ENCODE assay signal across 9 mouse cellular contexts in genomic region chr7:28290638-28291590, GRCm38 (mm10). TPM values are rescaled to one million over a fixed set of nuclear protein-coding genes. Genes with fewer than 3 reads are reported as not detected.
DNase-seq lines count a peak whose midpoint lies in the region; ATAC-seq and TF ChIP-seq lines count a peak whose summit lies in the region.
"Had no signal": no experiment of that assay in that cellular context is flagged by ENCODE, and none has a peak within 500 bp of the region (broad histone marks: within the 10 kb centered on the region; RNA-seq: fewer than 3 reads in every experiment).

Gene Selenov (minus strand): TSS chr7:28291186.

- peak; percentile 76 for DNase-seq in kidney, postnatal 0 days (ENCODE audit: low spot score)
- no peak for DNase-seq in kidney, adult 2 months
- peak; percentile 79 for DNase-seq in brain, adult 2 months (ENCODE audit: low read depth, low spot score)
- peak; percentile 55 for DNase-seq in embryonic facial prominence, embryonic 14.5 days (ENCODE audit: low spot score)
- DNase-seq in left cerebral cortex, postnatal 4 days = peak; percentile 72
- DNase-seq in spleen, postnatal 14 days (ENCODE audit: low spot score in 2 of 2) = no peak
- no peak for DNase-seq in thymus, adult 2 months

- intact Hi-C loops in left cerebral cortex, postnatal 4 days (cut with DNase I) = no loop called here

- ATAC-seq in kidney, postnatal 0 days (replicated peaks; ENCODE audit: low FRiP score, low read depth) = peak; percentile 61
- ATAC-seq in embryonic facial prominence, embryonic 14.5 days (ENCODE audit: low read depth) = peak; percentile 41
- peak; percentile 26; the same call in 1 of the 2 replicates for ATAC-seq in neural tube, embryonic 14.5 days (ENCODE audit: low read depth)

- H3K9me3 ChIP-seq in kidney, postnatal 0 days (replicated peaks; ENCODE audit: low read length) = no peaks in the 10 kb centered on the region
- no peaks in the 10 kb centered on the region for H3K9me3 ChIP-seq in embryonic facial prominence, embryonic 14.5 days (ENCODE audit: control insufficient read depth, low read length)
- H3K9me3 ChIP-seq in neural tube, embryonic 14.5 days (ENCODE audit: control insufficient read depth, low read length) = no peaks in the 10 kb centered on the region

- no peak for TF ChIP-seq POLR2A in kidney, adult 2 months (IDR thresholded peaks at IDR 0.05; ENCODE audit: low read depth, low read length)
- no peak for TF ChIP-seq POLR2A in thymus, adult 2 months (IDR thresholded peaks at IDR 0.05; ENCODE audit: control insufficient read depth, extremely low read depth, insufficient read depth, low read length, poor library complexity)

- no peaks in the 10 kb centered on the region for H3K36me3 ChIP-seq in kidney, postnatal 0 days (ENCODE audit: insufficient read depth, low read length)
- no peaks in the 10 kb centered on the region for H3K36me3 ChIP-seq in kidney, adult 2 months (ENCODE audit: control insufficient read depth, insufficient read depth, low read length)
- H3K36me3 ChIP-seq in embryonic facial prominence, embryonic 14.5 days (ENCODE audit: control insufficient read depth, insufficient read depth, low read length) = no peaks in the 10 kb centered on the region
- H3K36me3 ChIP-seq in neural tube, embryonic 14.5 days (ENCODE audit: control insufficient read depth, insufficient read depth, low read length) = no peaks in the 10 kb centered on the region
- no peaks in the 10 kb centered on the region for H3K36me3 ChIP-seq in thymus, adult 2 months (ENCODE audit: control insufficient read depth, insufficient read depth, low read length)

- WGBS in kidney, postnatal 0 days = 2% methylated on average over 52 of the region's 52 CpGs
- WGBS in kidney, adult 2 months = 2% methylated on average over 52 of the region's 52 CpGs
- WGBS in embryonic facial prominence, embryonic 14.5 days = 1% methylated on average over 44 of the region's 52 CpGs
- 1% methylated on average over 52 of the region's 52 CpGs for WGBS in neural tube, embryonic 14.5 days
- WGBS in thymus, adult 2 months = 9% methylated on average over 52 of the region's 52 CpGs

- H3K4me2 ChIP-seq in kidney, postnatal 0 days (ENCODE audit: low read length) = peak within 1 kb of the TSS; percentile 68
- H3K4me2 ChIP-seq in embryonic facial prominence, embryonic 14.5 days (ENCODE audit: low read depth, low read length) = peak within 1 kb of the TSS; percentile 54
- peak within 1 kb of the TSS; percentile 43 for H3K4me2 ChIP-seq in neural tube, embryonic 14.5 days (ENCODE audit: low read depth, low read length)

- H3K27me3 ChIP-seq in kidney, postnatal 0 days (ENCODE audit: insufficient read depth, low read length) = peaks cover 33% of the 10 kb centered on the region
- H3K27me3 ChIP-seq in kidney, adult 2 months (replicated peaks; ENCODE audit: control insufficient read depth, insufficient read depth, low read length) = peaks cover 5% of the 10 kb centered on the region; the same call in 1 of the 2 replicates
- H3K27me3 ChIP-seq in embryonic facial prominence, embryonic 14.5 days (replicated peaks; ENCODE audit: control insufficient read depth, insufficient read depth, low read length) = peaks cover 80% of the 10 kb centered on the region
- peaks cover 4% of the 10 kb centered on the region; the same call in 1 of the 2 replicates for H3K27me3 ChIP-seq in neural tube, embryonic 14.5 days (ENCODE audit: control insufficient read depth, insufficient read depth, low read length)
- peaks cover 7% of the 10 kb centered on the region; the same call in 1 of the 2 replicates for H3K27me3 ChIP-seq in thymus, adult 2 months (ENCODE audit: control insufficient read depth, insufficient read depth, low read length)

- peak; percentile 26; the same call in 1 of the 2 replicates for TF ChIP-seq CTCF in kidney, postnatal 0 days (IDR thresholded peaks at IDR 0.05; ENCODE audit: low read depth)
- no peak for TF ChIP-seq CTCF in kidney, adult 2 months (conservative IDR thresholded peaks at IDR 0.05; ENCODE audit: insufficient read depth, insufficient read length, low read depth, low read length)
- no peak for TF ChIP-seq CTCF in thymus, adult 2 months (IDR thresholded peaks at IDR 0.05; ENCODE audit: borderline replicate concordance, control insufficient read depth, extremely low read depth, insufficient read depth, low read length, poor library complexity)

- peaks cover 15% of the 10 kb centered on the region; the same call in 1 of the 2 replicates for H3K4me1 ChIP-seq in kidney, postnatal 0 days (replicated peaks; ENCODE audit: insufficient read depth, low read length)
- no peaks in the 10 kb centered on the region for H3K4me1 ChIP-seq in kidney, adult 2 months (ENCODE audit: control insufficient read depth, insufficient read depth, low read length)
- no peaks in the 10 kb centered on the region; the same call in none of the 2 replicates for H3K4me1 ChIP-seq in embryonic facial prominence, embryonic 14.5 days (ENCODE audit: control insufficient read depth, insufficient read depth, low read length)
- peaks cover 5% of the 10 kb centered on the region; the same call in 1 of the 2 replicates for H3K4me1 ChIP-seq in neural tube, embryonic 14.5 days (ENCODE audit: control insufficient read depth, insufficient read depth, low read length)
- H3K4me1 ChIP-seq in thymus, adult 2 months (replicated peaks; ENCODE audit: control insufficient read depth, insufficient read depth, low read length) = no peaks in the 10 kb centered on the region

- H3K9ac ChIP-seq in kidney, postnatal 0 days (ENCODE audit: low read depth, low read length) = peak within 1 kb of the TSS; percentile 27; the same call in 1 of the 2 replicates
- H3K9ac ChIP-seq in embryonic facial prominence, embryonic 14.5 days (ENCODE audit: low read depth, low read length) = peak within 1 kb of the TSS; percentile 34; the same call in 1 of the 2 replicates
- H3K9ac ChIP-seq in neural tube, embryonic 14.5 days (replicated peaks; ENCODE audit: low read depth, low read length) = peak within 1 kb of the TSS; percentile 16; the same call in 1 of the 2 replicates

- no peak within 1 kb of the TSS for H3K27ac ChIP-seq in kidney, postnatal 0 days
- H3K27ac ChIP-seq in kidney, adult 2 months (ENCODE audit: insufficient read depth, low read depth, low read length) = no peak within 1 kb of the TSS
- H3K27ac ChIP-seq in embryonic facial prominence, embryonic 14.5 days (replicated peaks; ENCODE audit: low read depth, low read length) = no peak within 1 kb of the TSS
- H3K27ac ChIP-seq in neural tube, embryonic 14.5 days (ENCODE audit: low read depth, low read length) = no peak within 1 kb of the TSS
- H3K27ac ChIP-seq in thymus, adult 2 months (ENCODE audit: control insufficient read depth, insufficient read depth, low read length) = no peak within 1 kb of the TSS

- peak within 1 kb of the TSS; percentile 26 for H3K4me3 ChIP-seq in kidney, postnatal 0 days (replicated peaks; ENCODE audit: low read depth, low read length)
- no peak within 1 kb of the TSS for H3K4me3 ChIP-seq in kidney, adult 2 months (ENCODE audit: insufficient read depth, low read depth, low read length)
- H3K4me3 ChIP-seq in embryonic facial prominence, embryonic 14.5 days (ENCODE audit: low read depth, low read length) = peak within 1 kb of the TSS; percentile 30
- H3K4me3 ChIP-seq in neural tube, embryonic 14.5 days (ENCODE audit: low read depth, low read length) = peak within 1 kb of the TSS; percentile 24
- no peak within 1 kb of the TSS for H3K4me3 ChIP-seq in thymus, adult 2 months (ENCODE audit: control insufficient read depth, insufficient read depth, low read length)

RNA-seq across cellular contexts. Expression of gene Selenov, which starts in this region (rescaled TPM):
- polyA plus RNA-seq in kidney, postnatal 0 days (2015; fragmentation: Nextera tagmentation; extraction: Ambion mirVana) = 0.14 and 0.26 TPM in 2 replicates
- 0.14 TPM in 1 of 2 replicates, not detected in the other for polyA plus RNA-seq in kidney, adult 2 months (2012; rRNA removed)
- 0.42 TPM in 1 of 2 replicates, not detected in the other for polyA plus RNA-seq in embryonic facial prominence, embryonic 14.5 days (2014; fragmentation: Nextera tagmentation; extraction: Ambion mirVana)
- total RNA-seq in left cerebral cortex, postnatal 4 days (2021) = 1 to 10 TPM; 1.1 to 1.3 TPM
- polyA plus RNA-seq in neural tube, embryonic 14.5 days (2014; fragmentation: Nextera tagmentation; extraction: Ambion mirVana) = 0.70 and 1.5 TPM in 2 replicates
- polyA plus RNA-seq in thymus, adult 2 months (2012; rRNA removed) = 0.24 TPM in 1 of 2 replicates, not detected in the other
- polyA plus RNA-seq: large intestine, adult 2 months had no signal

Comparison
In these comparisons a context has a peak if more than half of its experiments do, and no peak if none do; other contexts are left out.
1. Peak in DNase-seq, ATAC-seq, H3K4me3 ChIP-seq, H3K9ac ChIP-seq and H3K4me2 ChIP-seq in kidney, postnatal 0 days; RNA of the gene not detected or under 1 TPM.
2. Peak in DNase-seq, ATAC-seq, H3K4me3 ChIP-seq, H3K9ac ChIP-seq and H3K4me2 ChIP-seq in embryonic facial prominence, embryonic 14.5 days; RNA of the gene not detected or under 1 TPM.
3. DNase-seq: peak in brain, adult 2 months (single experiment) and left cerebral cortex, postnatal 4 days (single experiment); none in kidney, adult 2 months (single experiment), spleen, postnatal 14 days (0 of 2) and thymus, adult 2 months (single experiment).
4. Peak in every context shown above with its lines, with median percentiles within 50 percentile points of each other: ATAC-seq, H3K4me2 ChIP-seq and H3K9ac ChIP-seq.